Mouse (Mus musculus): ENCODE measurements at regions not wholly inside any gene's neighbourhood (a gene's known extent, or its start where the extent isn't known, plus 50 kb on each side); places are given as distances from the start of the nearest gene placed in this dataset.

GRCm38 (mm10) chr13:99100430-99101409 is 83.9 kb upstream of the Zfp366 start:
- TF ChIP-seq CTCF (IDR thresholded peaks at IDR 0.05; ENCODE audit: borderline replicate concordance, insufficient read depth, low read length) (no peak), POLR2A (IDR thresholded peaks at IDR 0.05; ENCODE audit: low read depth, low read length) (no peak)

All from embryonic fibroblast, embryonic 13.5 days (primary cell).